Mouse (Mus musculus) cerebellum, adult 2 months (tissue): ENCODE results near the gene Selenoo.

ENCODE experiments used
- CTCF ChIP-seq: fragments of 200-500 bp; IDR thresholded peaks from 2 replicates; pipeline ENCODE4 v1.5.1; 2011; ENCODE audit warnings: low read depth, mild to moderate bottlenecking, control low read depth, low read length, moderate library complexity, borderline replicate concordance; ENCODE audit not compliant: insufficient read depth
- POLR2A ChIP-seq: fragments of 200-500 bp; IDR thresholded peaks from 2 replicates; pipeline ENCODE4 v1.6.1; 2011; ENCODE audit warnings: low read length, control low read depth, borderline replicate concordance; ENCODE audit not compliant: insufficient read depth

DNA sequence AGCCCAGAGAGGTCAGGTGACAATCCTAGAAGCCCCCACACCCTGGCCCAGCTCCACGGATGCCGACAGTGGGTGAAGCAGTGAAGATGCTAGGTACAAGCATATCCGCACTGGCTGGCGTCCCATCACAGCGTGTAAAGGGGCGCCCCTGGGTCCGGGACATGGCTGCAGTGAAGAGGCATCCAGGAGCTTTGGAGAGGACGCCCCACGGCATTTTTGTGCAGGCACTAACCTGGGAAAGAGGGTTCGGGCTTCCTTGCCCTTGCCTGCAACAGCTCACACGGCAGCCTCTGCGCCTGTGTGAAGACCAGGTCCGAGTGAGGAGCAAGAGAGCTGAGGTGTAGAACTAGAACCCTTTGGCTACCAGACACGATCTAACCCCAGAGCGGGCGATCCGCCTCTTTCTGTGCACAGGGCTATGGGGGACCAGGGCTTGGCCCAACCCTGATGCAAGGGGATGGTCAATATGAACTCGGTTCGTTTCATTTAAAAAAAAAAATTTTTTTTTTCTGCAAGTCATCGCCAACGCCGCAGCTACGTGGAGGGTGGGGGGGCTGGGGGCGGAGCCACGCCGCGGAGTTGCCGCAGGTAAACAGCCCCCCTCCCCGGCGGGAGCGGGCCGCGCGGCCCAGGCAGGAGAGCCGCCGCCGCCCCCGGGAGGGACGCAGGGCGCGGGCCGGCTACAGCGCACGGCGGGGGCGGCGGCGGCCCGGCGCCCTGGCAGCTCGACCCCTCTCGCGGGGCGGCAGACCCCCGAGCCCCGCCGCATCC, 29.5 kb upstream of the Selenoo start, which contains the start of gene Panx2:
- TF ChIP-seq POLR2A (peak; percentile 60; the same call in 1 of the 2 replicates), CTCF (no peak)
